Mouse (Mus musculus) liver, embryonic 18 days (tissue): ENCODE data around the gene 4930470P17Rik. TPM values are rescaled to one million over a fixed set of nuclear protein-coding genes. Genes with fewer than 3 reads are reported as not detected.

Experiments used
- polyA plus RNA-seq: library from polyadenylated mRNA; depleted of rRNA; stranded (reverse); fragments of >200 nt; gene quantifications from 2 replicates; pipeline ENCODE4 v1.2.3, GENCODE M21; 2012; rRNA removed

The 4930470P17Rik gene
- polyA plus RNA-seq, result not detected in 2 replicates

DNA sequence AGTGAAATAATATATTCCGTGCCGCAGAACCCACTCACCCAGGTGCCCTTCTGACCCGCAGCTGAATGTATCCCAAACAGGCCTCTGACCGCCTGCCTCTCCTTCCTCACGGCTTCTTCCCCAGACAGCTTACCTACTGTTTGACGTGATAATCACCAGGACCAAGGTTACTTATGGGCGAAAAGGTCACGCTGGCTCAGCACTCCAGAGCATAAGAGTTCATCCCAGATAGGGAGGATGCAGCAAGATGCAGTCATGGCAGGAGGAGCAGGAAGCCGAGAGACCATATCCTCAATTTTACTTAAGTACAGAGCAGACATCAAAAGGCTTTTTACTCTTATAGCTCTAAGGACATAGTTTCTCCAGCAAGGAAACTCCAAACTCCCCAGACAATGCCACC lies at the start of gene 4930470P17Rik:
Gene 4930470P17Rik (minus strand): TSS at position 101 of the 400 bp plus-strand sequence.

Other genes with a start within 250 kb of the 4930470P17Rik start
- gene Bcas1, start 174.2 kb downstream of the 4930470P17Rik start, polyA plus RNA-seq, result 1.2 and 1.5 TPM in 2 replicates
- gene Pfdn4, start 105.6 kb downstream of the 4930470P17Rik start, polyA plus RNA-seq, result 20.4 and 23.0 TPM in 2 replicates
- not detected in 2 replicates for gene Cyp24a1, start 104.9 kb downstream of the 4930470P17Rik start, polyA plus RNA-seq
- 0.14 and 0.23 TPM in 2 replicates for gene Dok5, start 129.8 kb upstream of the 4930470P17Rik start, polyA plus RNA-seq